Comparison of ENCODE assay signal across 1 mouse cellular context in genomic region chr8:122483877-122484276, GRCm38 (mm10).
TF ChIP-seq lines count a peak whose summit lies in the region.

No protein-coding gene starts in this region.

TF ChIP-seq in MEL, 35 proteins besides CTCF, POLR2A, EP300 and RAD21 (continued from another document):
- TF ChIP-seq ZMIZ1 (IDR thresholded peaks at IDR 0.05; ENCODE audit: low read depth, low read length), result no peak
- TF ChIP-seq MAFK (IDR thresholded peaks at IDR 0.05; ENCODE audit: borderline replicate concordance, low read depth, low read length), result no peak
- 0 out of 2 replicates have a peak, but pooled peaks have one; percentile 21 for TF ChIP-seq POLR2AphosphoS2 (IDR thresholded peaks at IDR 0.05; ENCODE audit: low read length)
- TF ChIP-seq MYB (IDR thresholded peaks at IDR 0.05; ENCODE audit: low read depth, low read length), result 0 out of 2 replicates have a peak, but pooled peaks have one; percentile 2
- TF ChIP-seq ELF1 (IDR thresholded peaks at IDR 0.05; ENCODE audit: low read depth, low read length), result no peak
- TF ChIP-seq NELFE (IDR thresholded peaks at IDR 0.05; ENCODE audit: low read depth, low read length), result no peak
